In genomic region chr3:68759375-68759774, GRCm38 (mm10) we compare ENCODE assay signal across 9 mouse cellular contexts.
DNase-seq lines count a peak whose midpoint lies in the region; ATAC-seq and TF ChIP-seq lines count a peak whose summit lies in the region.
"Had no signal": no experiment of that assay in that cellular context is flagged by ENCODE, and none has a peak within 500 bp of the region (broad histone marks: within the 10 kb centered on the region; RNA-seq: fewer than 3 reads in every experiment).

No protein-coding gene starts in this region.

- TF ChIP-seq POLR2A in lung, adult 2 months (IDR thresholded peaks at IDR 0.05; ENCODE audit: borderline replicate concordance, extremely low read depth, low read depth, low read length), result no peak
- TF ChIP-seq POLR2A in myocyte (IDR thresholded peaks at IDR 0.05; ENCODE audit: insufficient read length, low read depth), result no peak

- H3K36me3 ChIP-seq in myocyte (ENCODE audit: control insufficient read depth, insufficient read depth), result no peaks in the 10 kb centered on the region
- H3K36me3 ChIP-seq in hindbrain, embryonic 14.5 days (replicated peaks; ENCODE audit: control insufficient read depth, insufficient read depth), result no peaks in the 10 kb centered on the region

- no peak for TF ChIP-seq CTCF in lung, adult 2 months (IDR thresholded peaks at IDR 0.05; ENCODE audit: insufficient read depth, low read length)
- no peak for TF ChIP-seq CTCF in left cerebral cortex, adult 2 months (IDR thresholded peaks at IDR 0.05)

- WGBS in lung, adult 2 months, result 34% methylated on average over 8 of the region's 8 CpGs
- 66% methylated on average over 8 of the region's 8 CpGs for WGBS in hindbrain, embryonic 14.5 days

- H3K4me1 ChIP-seq in lung, adult 2 months (ENCODE audit: control insufficient read depth, insufficient read depth, low read length), result peaks cover 3% of the 10 kb centered on the region; the same call in 1 of the 2 replicates
- H3K4me1 ChIP-seq in hindbrain, embryonic 14.5 days (replicated peaks; ENCODE audit: control insufficient read depth, insufficient read depth, low read length), result 0 out of 2 replicates have a peak, but pooled peaks cover 4% of the 10 kb centered on the region

- peak overlapping the region; percentile 2 for H3K4me2 ChIP-seq in myocyte (ENCODE audit: low read depth)
- no peak overlapping the region for H3K4me2 ChIP-seq in hindbrain, embryonic 14.5 days (replicated peaks)

- intact Hi-C loops in heart, postnatal 10 days (cut with DNase I), result no loop called here
- intact Hi-C loops in left cerebral cortex, adult 2 months (cut with DNase I), result loop anchor here (1.0 kb wide), 1 partner anchor 110 kb away; the partner anchor contains the start of gene 1110032F04Rik

- H3K4me3 ChIP-seq in lung, adult 2 months (replicated peaks; ENCODE audit: extremely low read depth, low read depth, low read length), result no peak overlapping the region
- H3K4me3 ChIP-seq in left cerebral cortex, adult 2 months, result no peak overlapping the region
- no peak overlapping the region for H3K4me3 ChIP-seq in myocyte
- H3K4me3 ChIP-seq in hindbrain, embryonic 14.5 days (replicated peaks; ENCODE audit: low read length), result no peak overlapping the region

- no peaks in the 10 kb centered on the region for H3K9me3 ChIP-seq in hindbrain, embryonic 14.5 days (ENCODE audit: control insufficient read depth, low read length)

- no peak for ATAC-seq in hindbrain, embryonic 14.5 days (ENCODE audit: low FRiP score)

- no peaks in the 10 kb centered on the region for H3K79me2 ChIP-seq in myocyte (ENCODE audit: control insufficient read depth, insufficient read depth)

- peak; percentile 10 to 14 for DNase-seq in lung, adult 18-20 months
- DNase-seq in lung, adult 2 months, result no peak
- DNase-seq in heart, postnatal 10 days, result peak; percentile 74 to 79
- no peak for DNase-seq in left cerebral cortex, adult 2 months (ENCODE audit: extremely low spot score in 1 of 2, low spot score in 2 of 2)
- no peak for DNase-seq in hindbrain, embryonic 14.5 days (ENCODE audit: low spot score)
- no peak for DNase-seq in adipocyte (ENCODE audit: low spot score)
- no peak for DNase-seq in adrenal gland, adult 18-20 months (ENCODE audit: low spot score in 2 of 2)

- H3K27ac ChIP-seq in left cerebral cortex, adult 2 months, result peak overlapping the region; percentile 78
- H3K27ac ChIP-seq in hindbrain, embryonic 14.5 days, result no peak overlapping the region
- H3K27ac ChIP-seq: macrophage had no signal

- H3ac ChIP-seq in myocyte (ENCODE audit: control insufficient read depth, insufficient read length), result no peak overlapping the region

- H3K27me3 ChIP-seq in myocyte (ENCODE audit: control insufficient read depth, insufficient read depth, insufficient read length), result no peaks in the 10 kb centered on the region
- no peaks in the 10 kb centered on the region for H3K27me3 ChIP-seq in hindbrain, embryonic 14.5 days (ENCODE audit: control insufficient read depth, insufficient read depth, low read length)

- no peak overlapping the region for H3K9ac ChIP-seq in hindbrain, embryonic 14.5 days

TF ChIP-seq in myocyte, 11 proteins besides CTCF, POLR2A, EP300 and RAD21:
- TF ChIP-seq POLR2AphosphoS2 (IDR thresholded peaks at IDR 0.05; ENCODE audit: insufficient read length, low read depth) (no peak), TCF12 (IDR thresholded peaks at IDR 0.05; ENCODE audit: insufficient read depth, poor library complexity, severe bottlenecking) (peak; percentile 36), MYOD1 (IDR thresholded peaks at IDR 0.05; ENCODE audit: control insufficient read depth in 1 of 3, insufficient read length in 2 of 3, low read depth in 2 of 3) (peak; percentile 47 to 91 (median 62)), MYOG (IDR thresholded peaks at IDR 0.05; ENCODE audit: control insufficient read depth in 1 of 3, insufficient read depth in 1 of 3, insufficient read length in 2 of 3, low read depth in 2 of 3) (peak; percentile 46 to 90 (median 82))

Comparison
In these comparisons a context has a peak if more than half of its experiments do, and no peak if none do; other contexts are left out.
1. DNase-seq: peak in lung, adult 18-20 months (2 of 2) and heart, postnatal 10 days (2 of 2); none in lung, adult 2 months (single experiment), left cerebral cortex, adult 2 months (0 of 2), hindbrain, embryonic 14.5 days (single experiment), adipocyte (single experiment) and adrenal gland, adult 18-20 months (0 of 2).